Mouse (Mus musculus): ENCODE results near the gene Srpr. TPM values are rescaled to one million over a fixed set of nuclear protein-coding genes. Genes with fewer than 3 reads are reported as not detected.

Gene Srpr
- 109 and 115 TPM in 2 replicates for polyA plus RNA-seq (2012; rRNA removed)
- 160 and 161 TPM in 2 replicates for polyA plus RNA-seq (2014; fragmentation: Nextera tagmentation; extraction: Ambion mirVana)

- Histone ChIP-seq H3K4me2 (replicated peaks; ENCODE audit: low read depth, low read length, severe bottlenecking) (peak within 1 kb of the TSS; percentile 84), H3K4me3 (replicated peaks; ENCODE audit: low read length) (peak within 1 kb of the TSS; percentile 68), H3K27ac (replicated peaks; ENCODE audit: low read depth, low read length) (peak within 1 kb of the TSS; percentile 65), H3K4me1 (ENCODE audit: control insufficient read depth, insufficient read depth, low read length) (peaks cover 6% of the 10 kb centered on the region), H3K36me3 (ENCODE audit: control insufficient read depth, insufficient read depth, low read length) (peaks cover 8% of the 10 kb centered on the region), H3K9ac (ENCODE audit: low read depth, low read length, severe bottlenecking) (peak within 1 kb of the TSS; percentile 79), H3K9me3 (ENCODE audit: control insufficient read depth, low read length) (no peaks in the 10 kb centered on the region), H3K27me3 (ENCODE audit: control insufficient read depth, insufficient read depth, low read length) (no peaks in the 10 kb centered on the region)
- peak; percentile 73 for DNase-seq (ENCODE audit: low spot score)
- peak; percentile 93 for ATAC-seq (ENCODE audit: low FRiP score, low read depth)
- WGBS: under 1% methylated on average over 30 of the region's 44 CpGs
- TF ChIP-seq POLR2A (IDR thresholded peaks at IDR 0.05; ENCODE audit: borderline replicate concordance, extremely low read depth, insufficient read depth, insufficient read length): 0 out of 2 replicates have a peak, but pooled peaks have one; percentile 10
Measured at GRCm38 (mm10) chr9:35199772-35200471, at the start of gene Srpr, which contains the start of gene Tirap. Gene Srpr (plus strand): TSS chr9:35200175. Gene Tirap (minus strand): TSS chr9:35200291.

- 89% methylated on average over 1 of the region's 1 CpGs for WGBS
- H3K27me3 ChIP-seq (ENCODE audit: control insufficient read depth, insufficient read depth, low read length): no peaks in the 10 kb centered on the region
- H3K4me2 ChIP-seq (replicated peaks; ENCODE audit: low read depth, low read length, severe bottlenecking): no peak overlapping the region
- peaks cover 10% of the 10 kb centered on the region; the same call in 1 of the 2 replicates for H3K4me1 ChIP-seq (ENCODE audit: control insufficient read depth, insufficient read depth, low read length)
- H3K9me3 ChIP-seq (ENCODE audit: control insufficient read depth, low read length): no peaks in the 10 kb centered on the region
- H3K36me3 ChIP-seq (ENCODE audit: control insufficient read depth, insufficient read depth, low read length): no peaks in the 10 kb centered on the region; the same call in 1 of the 2 replicates
- H3K9ac ChIP-seq (ENCODE audit: low read depth, low read length, severe bottlenecking): no peak overlapping the region
- ATAC-seq (ENCODE audit: low FRiP score, low read depth) (no peak), DNase-seq (ENCODE audit: low spot score) (no peak)
- TF ChIP-seq POLR2A (IDR thresholded peaks at IDR 0.05; ENCODE audit: borderline replicate concordance, extremely low read depth, insufficient read depth, insufficient read length): no peak
- no peak overlapping the region for H3K27ac ChIP-seq (replicated peaks; ENCODE audit: low read depth, low read length)
- no peak overlapping the region for H3K4me3 ChIP-seq (replicated peaks; ENCODE audit: low read length)
Measured at GRCm38 (mm10) chr9:35152923-35153322, 47.1 kb upstream of the Srpr start.

- no peaks in the 10 kb centered on the region; the same call in 1 of the 2 replicates for H3K36me3 ChIP-seq (ENCODE audit: control insufficient read depth, insufficient read depth, low read length)
- H3K4me3 ChIP-seq (replicated peaks; ENCODE audit: low read length): no peak overlapping the region
- ATAC-seq (ENCODE audit: low FRiP score, low read depth) (peak; percentile 70), DNase-seq (ENCODE audit: low spot score) (peak; percentile 59)
- no peak overlapping the region for H3K4me2 ChIP-seq (replicated peaks; ENCODE audit: low read depth, low read length, severe bottlenecking)
- H3K9ac ChIP-seq (ENCODE audit: low read depth, low read length, severe bottlenecking): no peak overlapping the region
- H3K9me3 ChIP-seq (ENCODE audit: control insufficient read depth, low read length): no peaks in the 10 kb centered on the region
- 72% methylated on average over 5 of the region's 5 CpGs for WGBS
- peak overlapping the region; percentile 40 for H3K27ac ChIP-seq (replicated peaks; ENCODE audit: low read depth, low read length)
- TF ChIP-seq POLR2A (IDR thresholded peaks at IDR 0.05; ENCODE audit: borderline replicate concordance, extremely low read depth, insufficient read depth, insufficient read length): no peak
- no peaks in the 10 kb centered on the region for H3K27me3 ChIP-seq (ENCODE audit: control insufficient read depth, insufficient read depth, low read length)
- H3K4me1 ChIP-seq (ENCODE audit: control insufficient read depth, insufficient read depth, low read length): peaks cover 10% of the 10 kb centered on the region; the same call in 1 of the 2 replicates
Measured at GRCm38 (mm10) chr9:35156002-35156710, 43.8 kb upstream of the Srpr start.

- no peak for DNase-seq (ENCODE audit: low spot score)
- ATAC-seq (ENCODE audit: low FRiP score, low read depth): no peak
- H3K4me2 ChIP-seq (replicated peaks; ENCODE audit: low read depth, low read length, severe bottlenecking): no peak overlapping the region
- TF ChIP-seq POLR2A (IDR thresholded peaks at IDR 0.05; ENCODE audit: borderline replicate concordance, extremely low read depth, insufficient read depth, insufficient read length): no peak
- H3K4me1 ChIP-seq (ENCODE audit: control insufficient read depth, insufficient read depth, low read length): peaks cover 10% of the 10 kb centered on the region; the same call in 1 of the 2 replicates
- H3K9me3 ChIP-seq (ENCODE audit: control insufficient read depth, low read length): no peaks in the 10 kb centered on the region
- 58% methylated on average over 4 of the region's 4 CpGs for WGBS
- no peak overlapping the region for H3K9ac ChIP-seq (ENCODE audit: low read depth, low read length, severe bottlenecking)
- peak overlapping the region; percentile 40 for H3K27ac ChIP-seq (replicated peaks; ENCODE audit: low read depth, low read length)
- H3K36me3 ChIP-seq (ENCODE audit: control insufficient read depth, insufficient read depth, low read length): peaks cover under 1% of the 10 kb centered on the region; the same call in 1 of the 2 replicates
- H3K27me3 ChIP-seq (ENCODE audit: control insufficient read depth, insufficient read depth, low read length): no peaks in the 10 kb centered on the region
- no peak overlapping the region for H3K4me3 ChIP-seq (replicated peaks; ENCODE audit: low read length)
Measured at GRCm38 (mm10) chr9:35156862-35157261, 43.1 kb upstream of the Srpr start.

- DNase-seq (ENCODE audit: low spot score): no peak
- H3K4me2 ChIP-seq (replicated peaks; ENCODE audit: low read depth, low read length, severe bottlenecking): no peak overlapping the region
- H3K4me1 ChIP-seq (ENCODE audit: control insufficient read depth, insufficient read depth, low read length): peaks cover 10% of the 10 kb centered on the region; the same call in 1 of the 2 replicates
- no peak overlapping the region for H3K9ac ChIP-seq (ENCODE audit: low read depth, low read length, severe bottlenecking)
- no peak overlapping the region for H3K27ac ChIP-seq (replicated peaks; ENCODE audit: low read depth, low read length)
- TF ChIP-seq POLR2A (IDR thresholded peaks at IDR 0.05; ENCODE audit: borderline replicate concordance, extremely low read depth, insufficient read depth, insufficient read length): no peak
- H3K36me3 ChIP-seq (ENCODE audit: control insufficient read depth, insufficient read depth, low read length): peaks cover 7% of the 10 kb centered on the region; the same call in 1 of the 2 replicates
- 74% methylated on average over 3 of the region's 3 CpGs for WGBS
- no peaks in the 10 kb centered on the region for H3K9me3 ChIP-seq (ENCODE audit: control insufficient read depth, low read length)
- H3K27me3 ChIP-seq (ENCODE audit: control insufficient read depth, insufficient read depth, low read length): no peaks in the 10 kb centered on the region
- no peak overlapping the region for H3K4me3 ChIP-seq (replicated peaks; ENCODE audit: low read length)
- no peak for ATAC-seq (ENCODE audit: low FRiP score, low read depth)
Measured at GRCm38 (mm10) chr9:35158477-35158876, 41.5 kb upstream of the Srpr start.

Measured in limb, embryonic 14.5 days (tissue).